Mouse (Mus musculus) neural tube, embryonic 10.5 days (tissue): ENCODE measurements at regions not wholly inside any gene's neighbourhood (a gene's known extent, or its start where the extent isn't known, plus 50 kb on each side); places are given as distances from the start of the nearest gene placed in this dataset.

ENCODE experiments used
- DNase-seq: peaks from one replicate; pipeline ENCODE4 v3.0.0-alpha.2; 2017; ENCODE audit warnings: low spot score; ENCODE audit errors: extremely low spot score

DNA sequence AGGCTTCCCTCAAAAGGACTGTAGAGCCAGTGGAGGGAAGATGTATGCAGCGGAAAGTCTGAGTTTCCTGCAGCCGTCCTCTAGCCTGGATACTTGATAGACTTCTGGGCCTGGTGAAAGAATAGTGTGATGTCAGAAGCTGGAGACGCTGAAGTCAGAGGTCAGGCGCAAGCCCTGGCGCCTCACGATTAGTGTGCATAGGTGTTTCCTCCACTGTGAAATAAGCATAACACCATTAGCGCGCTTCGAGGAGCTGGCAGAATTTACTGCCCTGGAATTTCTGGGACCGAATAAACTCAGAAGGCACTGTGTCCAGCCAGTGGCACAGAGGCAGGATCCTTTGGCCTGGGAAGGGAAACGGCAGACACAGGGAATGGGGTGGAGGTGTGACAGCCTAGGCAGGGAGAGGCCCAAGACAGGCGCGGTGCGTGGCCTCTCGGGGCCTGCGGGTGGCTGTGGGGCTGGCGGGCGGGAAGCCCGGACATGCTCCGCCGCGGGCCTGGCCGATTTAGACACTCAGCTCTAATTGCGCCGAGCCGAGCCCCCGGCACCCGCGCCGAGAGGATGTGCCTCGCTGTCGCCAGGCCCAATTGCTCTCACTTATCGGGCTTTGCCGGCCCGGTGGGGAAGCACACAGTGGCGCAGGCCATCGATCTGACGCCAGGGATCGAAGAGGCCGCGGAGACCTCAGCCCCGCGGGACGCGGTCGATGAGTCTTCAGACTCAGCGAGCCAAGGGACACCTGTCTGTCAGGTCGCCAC is 152.7 kb upstream of the N4bp1 start:
- DNase-seq: peak; percentile 49

DNA sequence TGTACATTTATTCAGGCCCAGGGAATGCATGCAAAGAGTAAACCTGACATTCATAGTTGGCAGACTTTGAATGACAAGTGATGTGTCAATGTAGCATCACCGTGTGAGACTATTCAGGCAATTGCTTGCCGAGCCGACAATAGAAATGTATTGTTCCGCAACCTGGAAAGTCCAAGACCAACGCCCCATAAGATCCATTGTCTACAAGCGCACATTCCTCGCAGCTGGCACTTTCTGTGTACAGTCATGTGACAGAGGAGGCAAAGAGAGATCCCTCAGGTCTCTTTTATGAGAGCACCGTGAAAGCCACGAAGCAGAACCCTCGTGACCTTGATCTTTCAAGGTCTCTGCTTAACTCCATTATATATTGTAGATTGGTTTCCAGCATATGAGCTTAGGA is 150.9 kb upstream of the N4bp1 start:
- DNase-seq: no peak

DNA sequence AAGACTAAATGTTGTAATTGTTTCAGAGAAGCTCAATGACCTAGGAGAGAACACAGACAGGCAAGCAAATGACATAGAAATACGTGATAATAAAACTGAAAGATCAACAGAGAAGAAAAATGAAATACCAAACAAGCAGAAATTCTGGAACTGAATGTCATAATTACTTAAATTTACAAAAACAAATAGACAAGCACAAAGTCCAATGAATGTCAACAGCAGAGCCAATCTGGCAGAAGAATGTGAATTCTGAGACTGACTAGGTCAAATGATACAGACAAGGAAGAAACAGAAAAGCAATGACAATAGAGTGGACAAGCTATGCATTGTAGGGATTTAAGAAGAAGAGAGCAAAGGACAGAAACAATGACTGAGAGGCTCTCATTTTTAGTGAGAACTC is 143.1 kb upstream of the N4bp1 start:
- no peak for DNase-seq

- no peak for DNase-seq
Observed at GRCm38 (mm10) chr8:87025946-87026345, 140.9 kb upstream of the N4bp1 start.

- DNase-seq: no peak
Observed at GRCm38 (mm10) chr8:87019795-87020194, 134.7 kb upstream of the N4bp1 start.

DNA sequence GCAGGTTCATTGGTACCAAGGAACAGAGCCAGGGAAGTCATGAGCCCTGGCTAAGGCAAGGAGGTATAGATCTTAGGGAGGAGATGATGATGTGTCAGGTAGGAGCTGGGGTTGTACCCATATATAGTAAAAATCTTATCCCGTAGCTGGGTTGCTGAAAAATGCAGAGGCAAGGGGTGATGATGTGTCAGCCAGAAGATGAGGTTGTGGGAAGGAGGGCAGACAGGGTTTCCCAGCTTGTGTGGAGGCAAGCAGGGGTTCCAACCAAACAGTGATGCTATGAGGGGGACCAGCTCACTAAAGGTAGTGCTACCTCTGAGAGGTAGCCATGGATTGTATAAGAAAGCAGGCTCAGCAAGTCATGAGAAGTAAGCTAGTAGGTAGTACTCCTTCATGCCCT is 90.5 kb upstream of the N4bp1 start:
- no peak for DNase-seq

DNA sequence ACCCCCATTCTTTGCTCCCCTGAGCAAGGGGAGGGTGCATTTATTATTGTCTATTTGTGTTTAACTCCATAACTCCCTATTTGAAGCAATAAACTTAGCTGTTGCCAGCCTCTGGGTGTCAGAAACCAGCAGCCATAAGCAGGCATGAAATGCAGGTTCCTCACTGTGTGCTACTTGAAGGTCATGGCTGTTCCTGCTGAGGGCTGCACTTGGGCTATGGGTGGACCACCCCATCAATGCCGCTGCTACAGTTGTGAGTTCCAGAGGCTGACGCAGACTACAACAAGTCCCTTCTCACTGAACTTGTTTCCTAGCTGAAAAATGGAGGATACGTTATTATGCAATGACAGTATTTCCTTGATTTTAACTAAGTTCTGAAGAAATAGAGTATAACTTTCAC is 86.7 kb upstream of the N4bp1 start:
- no peak for DNase-seq

- DNase-seq: no peak
Observed at GRCm38 (mm10) chr8:86969051-86969450, 84.0 kb upstream of the N4bp1 start.

DNA sequence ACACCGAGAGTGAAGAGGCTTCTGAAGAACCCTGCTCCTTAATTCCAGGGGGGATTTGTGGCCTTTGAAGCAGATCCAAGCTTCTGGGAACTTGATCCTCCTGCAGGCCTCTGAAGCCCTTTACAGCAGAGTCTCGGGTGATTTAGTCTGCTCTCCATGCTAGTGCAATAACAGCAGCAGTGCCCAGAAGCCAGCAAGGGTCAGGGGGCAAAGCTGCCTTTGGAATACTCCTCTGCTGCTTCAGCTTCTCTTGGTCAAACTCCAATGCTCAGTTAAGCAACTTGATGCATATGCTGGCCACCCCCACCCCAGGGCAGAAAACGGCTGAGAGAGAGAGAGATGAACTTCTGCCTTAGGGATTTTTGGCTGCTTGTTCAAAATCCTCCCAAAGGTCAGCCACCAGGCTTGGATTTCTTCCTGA is 82.8 kb upstream of the N4bp1 start:
- peak; percentile 18 for DNase-seq

GRCm38 (mm10) chr8:86961218-86962195 is 76.4 kb upstream of the N4bp1 start:
- DNase-seq: no peak
